Mouse (Mus musculus) left cerebral cortex, adult 18-20 months (tissue): ENCODE data around the gene Col20a1. TPM values are rescaled to one million over a fixed set of nuclear protein-coding genes. Genes with fewer than 3 reads are reported as not detected.

Source experiments
- DNase-seq, 2 experiments: peaks; one replicate each; pipeline ENCODE4 v3.0.0; 2021 to 2022; ENCODE audit warnings: low spot score in 2 of 2, mixed read lengths in 1 of 2
- long read RNA-seq, 2 experiments: library from polyadenylated mRNA; stranded (forward); transcript quantifications; one replicate each; pipeline ENCODE4 v2.0.0; 2021
- total RNA-seq, 2 experiments: library from RNA; stranded (reverse); gene quantifications; 2 replicates each; pipeline ENCODE4 v1.2.3; 2021

Gene Col20a1
- 1 to 10 TPM in 1 of 2 experiments, under 1 TPM in 1; 0.82 to 1.1 TPM for total RNA-seq
- long read RNA-seq, experiment 1 = 0 reads
- long read RNA-seq, experiment 2, partial matches to known transcripts = 0 of 1 reads
- long read RNA-seq, experiment 2, other reads (novel, unspliced or antisense) = 1 of 1 reads

GRCm38 (mm10) chr2:180986449-180986848 lies at the start of gene Col20a1:
Gene Col20a1 (plus strand): TSS chr2:180986535.
- DNase-seq = no peak

GRCm38 (mm10) chr2:180940187-180940586 lies 46.1 kb upstream of the Col20a1 start:
- no peak for DNase-seq

GRCm38 (mm10) chr2:180941869-180942268 lies 44.5 kb upstream of the Col20a1 start:
- DNase-seq = no peak

- no peak for DNase-seq
These were observed 36.4 kb upstream of the Col20a1 start for GRCm38 (mm10) chr2:180949947-180950346.

- DNase-seq = no peak
These were observed 33.6 kb upstream of the Col20a1 start for GRCm38 (mm10) chr2:180952731-180953171.

- DNase-seq = no peak
These were observed 32.7 kb upstream of the Col20a1 start for GRCm38 (mm10) chr2:180953638-180954037.

GRCm38 (mm10) chr2:180954061-180955047 lies 32.0 kb upstream of the Col20a1 start, which contains the start of gene Nkain4:
Gene Nkain4 (minus strand): TSS chr2:180954699.
- DNase-seq = peak; percentile 39 to 50

GRCm38 (mm10) chr2:180959605-180960004 lies 26.7 kb upstream of the Col20a1 start:
- DNase-seq = no peak

GRCm38 (mm10) chr2:180960187-180960586 lies 26.1 kb upstream of the Col20a1 start:
- DNase-seq = no peak

GRCm38 (mm10) chr2:180962616-180963308 lies 23.6 kb upstream of the Col20a1 start:
- no peak for DNase-seq

- peak; percentile 78 to 83 for DNase-seq
These were observed 22.4 kb upstream of the Col20a1 start for GRCm38 (mm10) chr2:180963956-180964355.

- peak in 1 of 2 experiments; percentile 22 for DNase-seq
These were observed 20.0 kb upstream of the Col20a1 start for GRCm38 (mm10) chr2:180966092-180966882.

- peak; percentile 95 for DNase-seq
These were observed 19.1 kb upstream of the Col20a1 start, which contains the start of gene Arfgap1 for GRCm38 (mm10) chr2:180967010-180967763. Gene Arfgap1 (plus strand): TSS chr2:180967225.

- DNase-seq = no peak
These were observed 5.2 kb upstream of the Col20a1 start for GRCm38 (mm10) chr2:180981133-180981532.

- DNase-seq = no peak
These were observed 700 bp upstream of the Col20a1 start for GRCm38 (mm10) chr2:180985635-180986034.

- no peak for DNase-seq
These were observed 666 bp downstream of the Col20a1 start for GRCm38 (mm10) chr2:180987001-180987400.

GRCm38 (mm10) chr2:180987432-180988030 lies 1.2 kb downstream of the Col20a1 start:
- no peak for DNase-seq

- no peak for DNase-seq
These were observed 2.1 kb downstream of the Col20a1 start for GRCm38 (mm10) chr2:180988347-180988913.

GRCm38 (mm10) chr2:180988948-180989347 lies 2.6 kb downstream of the Col20a1 start:
- DNase-seq = no peak
